15 mouse cellular contexts compared by ENCODE assay signal in genomic region chr8:117397751-117398150, GRCm38 (mm10).
"Had no signal": no experiment of that assay in that cellular context is flagged by ENCODE, and none has a peak within 500 bp of the region (broad histone marks: within the 10 kb centered on the region; RNA-seq: fewer than 3 reads in every experiment).

No protein-coding gene starts in this region.

- H3K4me3 ChIP-seq: intestine, embryonic 15.5 days; limb, embryonic 15.5 days; liver, embryonic 12.5 days; megakaryocyte, embryonic 14.5 days; midbrain, embryonic 15.5 days; neural tube, embryonic 12.5 days had no signal

- ATAC-seq: intestine, embryonic 15.5 days; liver, embryonic 12.5 days; midbrain, embryonic 15.5 days had no signal

- H3K4me2 ChIP-seq: intestine, embryonic 15.5 days; limb, embryonic 15.5 days; liver, embryonic 12.5 days; lung, embryonic 14.5 days; midbrain, embryonic 11.5 days; midbrain, embryonic 15.5 days; neural tube, embryonic 12.5 days had no signal

- H3K9me3 ChIP-seq: intestine, embryonic 15.5 days; limb, embryonic 15.5 days; liver, embryonic 12.5 days; megakaryocyte, embryonic 14.5 days; midbrain, embryonic 15.5 days; neural tube, embryonic 12.5 days had no signal

- H3K27ac ChIP-seq: intestine, embryonic 15.5 days; limb, embryonic 15.5 days; liver, embryonic 12.5 days; macrophage; midbrain, embryonic 15.5 days; neural tube, embryonic 12.5 days had no signal

- H3K27me3 ChIP-seq: intestine, embryonic 15.5 days; limb, embryonic 15.5 days; liver, embryonic 12.5 days; megakaryocyte, embryonic 14.5 days; midbrain, embryonic 15.5 days; neural tube, embryonic 12.5 days had no signal

- DNase-seq: kidney, adult 18-20 months; kidney, postnatal 14 days; layer of hippocampus, adult 9-11 months; layer of hippocampus, postnatal 36 days; lung, embryonic 14.5 days; lung, postnatal 10 days; thymus, postnatal 4 days had no signal

- H3K36me3 ChIP-seq: intestine, embryonic 15.5 days; midbrain, embryonic 15.5 days had no signal

- H3K9ac ChIP-seq: intestine, embryonic 15.5 days; limb, embryonic 15.5 days; liver, embryonic 12.5 days; lung, embryonic 14.5 days; midbrain, embryonic 15.5 days; neural tube, embryonic 12.5 days had no signal
